Mouse (Mus musculus): ENCODE data around the gene Cabin1.

- TF ChIP-seq CHD2 (IDR thresholded peaks at IDR 0.05; ENCODE audit: low read depth, low read length), result no peak
- no peak for TF ChIP-seq ZC3H11A (IDR thresholded peaks at IDR 0.05; ENCODE audit: borderline replicate concordance, low read depth, low read length)
These were observed 126.4 kb downstream of the Cabin1 start for GRCm38 (mm10) chr10:75637711-75638110.
